Mouse (Mus musculus): ENCODE measurements around the gene Zfp777.

Zfp777 gene

GRCm38 (mm10) chr6:48048426-48049272 is at the start of gene Zfp777:
Gene Zfp777, minus strand, starts transcription at chr6:48048911.
- DNase-seq, result peak; percentile 80

- no peak for DNase-seq
Observed at GRCm38 (mm10) chr6:48086957-48087715, 38.4 kb upstream of the Zfp777 start.

GRCm38 (mm10) chr6:48086471-48086878 is 37.8 kb upstream of the Zfp777 start, which contains the start of gene Zfp746:
Gene Zfp746, minus strand, starts transcription at chr6:48086593.
- peak; percentile 94 for DNase-seq

- DNase-seq, result peak; percentile 80
Observed at GRCm38 (mm10) chr6:48085521-48086404, 37.1 kb upstream of the Zfp777 start.

GRCm38 (mm10) chr6:48083733-48084191 is 35.1 kb upstream of the Zfp777 start:
- DNase-seq, result no peak

GRCm38 (mm10) chr6:48081952-48082351 is 33.2 kb upstream of the Zfp777 start:
- DNase-seq, result no peak

- no peak for DNase-seq
Observed at GRCm38 (mm10) chr6:48081021-48081420, 32.3 kb upstream of the Zfp777 start.

GRCm38 (mm10) chr6:48073316-48073715 is 24.6 kb upstream of the Zfp777 start:
- DNase-seq, result no peak

- DNase-seq, result no peak
Observed at GRCm38 (mm10) chr6:48067492-48067891, 18.8 kb upstream of the Zfp777 start.

- DNase-seq, result no peak
Observed at GRCm38 (mm10) chr6:48065587-48066075, 16.9 kb upstream of the Zfp777 start.

GRCm38 (mm10) chr6:48064451-48064850 is 15.7 kb upstream of the Zfp777 start:
- no peak for DNase-seq

- DNase-seq, result no peak
Observed at GRCm38 (mm10) chr6:48063940-48064339, 15.2 kb upstream of the Zfp777 start.

GRCm38 (mm10) chr6:48060895-48061294 is 12.2 kb upstream of the Zfp777 start:
- peak; percentile 46 for DNase-seq

- DNase-seq, result no peak
Observed at GRCm38 (mm10) chr6:48060421-48060820, 11.7 kb upstream of the Zfp777 start.

GRCm38 (mm10) chr6:48052136-48052535 is 3.4 kb upstream of the Zfp777 start:
- DNase-seq, result no peak

- DNase-seq, result no peak
Observed at GRCm38 (mm10) chr6:48051666-48052065, 3.0 kb upstream of the Zfp777 start.

- no peak for DNase-seq
Observed at GRCm38 (mm10) chr6:48049273-48050065, 758 bp upstream of the Zfp777 start.

GRCm38 (mm10) chr6:48047450-48048351 is 1.0 kb downstream of the Zfp777 start:
- DNase-seq, result peak; percentile 41

- no peak for DNase-seq
Observed at GRCm38 (mm10) chr6:48047114-48047449, 1.6 kb downstream of the Zfp777 start.

- DNase-seq, result no peak
Observed at GRCm38 (mm10) chr6:48032661-48033060, 16.1 kb downstream of the Zfp777 start.
